Mouse (Mus musculus) mesoderm, embryonic 11.5 days (tissue): ENCODE measurements around the gene Prr29.
"Not testable (repeated sequence)": the region's sequence is repeated elsewhere in the genome, so short reads cannot be mapped to it uniquely, and the experiment has no call there.

Experiments used
- DNase-seq: peaks from one replicate; pipeline ENCODE4 v3.0.0-alpha.2; 2012; ENCODE audit warnings: low read depth, low spot score

Gene Prr29

DNA sequence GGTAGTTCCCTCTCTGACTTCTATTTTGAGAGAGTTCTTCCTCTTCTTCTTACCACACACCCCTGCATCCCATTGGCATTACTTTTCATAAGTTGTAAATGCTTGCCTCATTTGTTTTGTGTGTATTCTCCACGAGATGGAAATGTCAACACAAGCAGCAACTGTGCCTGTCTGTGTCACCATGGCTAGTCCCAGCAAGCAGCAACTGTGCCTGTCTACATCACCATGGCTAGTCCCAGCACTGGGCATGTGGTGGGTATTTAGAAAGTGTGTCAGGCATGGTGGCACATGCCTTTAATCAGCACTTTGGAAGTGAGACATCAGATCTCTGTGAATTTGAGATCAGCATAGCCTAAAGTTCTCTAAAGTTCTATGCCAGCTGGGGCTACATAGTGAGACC is 11.1 kb upstream of the Prr29 start:
- no peak for DNase-seq

DNA sequence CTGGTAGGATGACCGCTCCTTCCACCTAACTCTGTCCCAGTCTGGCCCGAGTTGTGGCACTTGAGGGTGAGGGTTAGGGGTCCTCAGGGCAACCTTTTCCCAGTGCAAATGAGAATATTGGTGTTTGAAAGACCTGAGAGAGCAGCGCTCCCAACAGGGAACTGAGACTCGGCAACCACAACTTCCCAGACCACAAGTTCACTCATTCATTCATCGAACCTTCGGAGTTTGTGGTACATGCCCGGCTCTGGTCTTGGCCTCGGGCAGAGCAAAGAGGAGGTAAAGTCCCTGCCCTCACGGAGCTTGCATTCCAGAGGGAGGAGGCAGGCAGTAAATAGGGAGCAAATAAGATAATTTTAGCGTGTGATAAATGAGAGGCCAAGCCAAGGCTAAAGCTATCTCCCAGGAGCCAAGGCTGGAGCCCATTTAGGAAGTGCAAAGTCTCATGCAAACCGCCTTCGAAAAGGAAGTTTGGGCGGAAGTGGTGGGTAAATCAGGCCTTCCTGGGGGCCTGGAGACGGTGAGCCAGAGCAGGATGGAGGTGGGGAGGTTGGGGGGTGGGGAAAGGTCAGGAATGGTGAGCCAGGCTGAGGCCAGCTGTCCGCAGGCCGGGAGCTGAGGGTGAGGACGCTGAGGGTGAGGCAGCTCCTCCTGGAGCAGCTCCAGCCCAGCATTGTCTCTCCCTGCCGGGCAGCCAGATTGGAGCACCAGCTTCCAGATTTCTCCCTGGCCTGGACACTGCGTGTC is 9.7 kb upstream of the Prr29 start:
- no peak for DNase-seq

DNA sequence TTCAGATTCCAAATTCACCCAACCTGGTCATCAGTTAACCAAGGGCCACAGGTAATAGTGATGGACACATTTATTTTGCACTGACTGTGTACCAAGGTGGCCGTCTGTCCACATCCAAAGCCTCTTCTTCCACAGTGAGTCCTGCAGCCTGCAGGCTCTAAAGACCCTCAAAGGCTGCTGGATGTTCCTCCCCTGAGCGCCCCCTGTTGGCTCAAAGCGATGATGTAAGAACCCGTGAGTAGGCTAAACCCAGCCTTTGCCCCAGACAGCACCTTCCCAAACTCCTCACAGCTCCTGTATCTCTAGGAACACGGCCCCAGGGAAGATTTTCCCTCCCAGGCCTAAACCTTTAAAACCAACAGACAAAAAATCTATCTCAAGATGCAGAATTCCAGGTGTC is 5.9 kb upstream of the Prr29 start:
- DNase-seq, result peak; percentile 48

DNA sequence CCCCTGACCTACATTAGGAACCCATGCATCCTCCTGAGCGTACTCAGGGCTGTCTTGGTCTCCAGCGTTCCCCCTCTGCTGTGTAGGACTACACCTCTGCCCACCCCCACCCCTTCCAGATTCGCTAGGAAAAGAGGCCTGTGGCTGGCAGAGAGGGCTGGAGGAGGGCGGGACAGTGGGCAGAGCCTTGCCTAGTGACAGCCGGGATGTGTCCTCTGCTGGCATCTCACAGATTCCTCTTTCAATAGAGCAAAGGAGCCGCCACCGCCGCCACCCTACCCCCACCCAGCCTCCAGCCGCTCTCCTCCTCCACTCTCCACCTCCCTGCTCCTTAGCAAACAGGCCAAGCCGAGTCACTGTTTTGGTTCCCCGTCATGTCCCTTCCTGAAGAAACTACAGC is 560 bp upstream of the Prr29 start:
- no peak for DNase-seq

DNA sequence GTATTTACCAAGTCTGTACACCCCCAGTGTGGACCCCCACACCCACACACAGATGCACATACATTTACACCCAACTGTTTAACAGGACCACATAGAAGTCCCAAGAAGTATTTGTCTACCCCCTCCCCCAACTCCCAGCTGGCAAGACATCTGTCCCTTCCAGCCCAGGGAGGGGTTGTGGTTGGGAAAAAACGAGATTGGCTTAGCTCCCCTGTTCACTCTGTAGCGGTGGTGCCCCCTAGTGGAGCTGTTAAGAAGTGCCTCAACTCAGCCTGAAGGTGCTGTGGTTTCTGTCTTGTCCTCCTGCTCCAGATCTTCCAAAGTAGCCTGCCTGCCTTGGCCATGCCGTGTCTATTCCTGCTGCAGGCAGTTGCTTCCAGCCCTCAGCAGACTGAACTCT is 1.0 kb downstream of the Prr29 start:
- peak; percentile 82 for DNase-seq

DNA sequence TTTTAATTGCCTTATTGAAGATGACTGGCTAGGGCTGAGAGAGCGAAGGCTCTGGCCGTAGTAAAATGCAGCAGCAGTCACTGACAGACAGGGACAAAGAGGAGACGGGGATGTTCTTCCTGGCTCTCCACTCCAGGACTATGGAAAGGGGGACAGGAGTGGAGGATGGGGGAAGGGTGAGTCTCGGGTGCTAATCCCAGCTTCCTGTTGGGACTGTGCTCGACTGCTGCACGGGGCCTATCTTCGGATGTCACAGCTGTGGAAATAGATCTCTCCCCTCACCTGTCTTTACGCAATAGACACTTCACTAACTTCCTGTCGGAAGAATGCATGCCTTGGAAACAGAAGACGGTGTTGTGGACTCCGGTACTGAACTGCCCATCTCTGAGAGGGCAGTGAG is 8.7 kb downstream of the Prr29 start:
- DNase-seq, result no peak

DNA sequence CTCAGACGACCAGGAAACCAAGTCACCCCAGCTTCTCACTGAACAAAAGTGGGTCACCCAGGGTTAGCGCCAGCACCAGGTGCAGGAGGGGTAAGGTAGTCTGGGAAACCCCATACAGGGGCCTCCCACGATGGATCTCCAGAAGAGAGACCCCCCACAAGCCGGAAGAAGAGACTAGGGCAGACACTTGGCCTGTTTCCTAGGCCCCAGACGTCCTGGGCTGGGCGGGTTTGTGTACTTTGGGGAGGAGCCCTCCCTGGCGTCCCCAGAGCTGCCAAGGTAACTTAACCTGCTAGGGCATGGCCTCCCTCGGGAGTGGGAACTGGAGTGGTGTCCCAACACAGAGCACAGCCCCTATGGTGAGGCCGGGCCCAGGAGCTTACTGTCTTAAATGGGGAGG is 9.3 kb downstream of the Prr29 start:
- DNase-seq, result no peak

DNA sequence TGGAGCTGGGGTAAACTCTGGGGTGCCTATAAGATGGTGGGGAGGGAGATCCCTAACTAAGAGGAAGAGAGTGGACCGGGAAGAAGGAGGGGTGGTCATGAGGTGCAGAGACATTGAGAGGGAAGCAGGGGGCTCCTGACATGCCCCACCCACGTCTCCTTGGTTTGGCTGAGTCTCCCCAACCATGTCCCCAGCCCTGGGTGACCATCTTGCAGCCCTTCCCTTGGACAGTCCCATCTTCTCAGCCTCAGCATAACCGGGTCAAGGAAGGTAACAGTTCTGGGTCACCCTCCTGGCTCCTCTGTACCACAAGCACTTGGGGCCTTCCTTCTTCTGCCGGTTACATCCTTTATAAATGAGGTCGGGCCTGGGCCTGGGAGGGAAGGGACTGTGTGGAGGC is 9.7 kb downstream of the Prr29 start:
- no peak for DNase-seq

DNA sequence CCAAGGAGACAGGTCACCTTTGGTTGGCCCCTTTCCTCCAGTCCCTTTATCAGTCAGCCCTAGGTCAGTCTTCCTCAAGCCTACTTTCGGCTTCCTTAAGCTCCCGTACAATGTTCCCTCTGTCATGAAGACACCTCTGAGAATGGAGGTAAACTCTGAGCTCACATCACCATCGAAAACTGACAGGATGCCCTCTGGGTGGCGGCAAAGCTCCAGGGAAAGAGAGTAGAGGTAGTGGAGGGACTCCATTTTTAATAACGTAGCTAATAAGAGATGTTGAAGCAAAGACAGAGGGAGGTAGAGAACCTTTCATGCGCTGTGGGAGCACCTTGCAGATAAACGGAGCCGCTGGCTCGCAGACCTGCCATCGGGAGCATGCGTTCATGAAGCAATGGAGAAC is 15.7 kb downstream of the Prr29 start:
- no peak for DNase-seq

DNA sequence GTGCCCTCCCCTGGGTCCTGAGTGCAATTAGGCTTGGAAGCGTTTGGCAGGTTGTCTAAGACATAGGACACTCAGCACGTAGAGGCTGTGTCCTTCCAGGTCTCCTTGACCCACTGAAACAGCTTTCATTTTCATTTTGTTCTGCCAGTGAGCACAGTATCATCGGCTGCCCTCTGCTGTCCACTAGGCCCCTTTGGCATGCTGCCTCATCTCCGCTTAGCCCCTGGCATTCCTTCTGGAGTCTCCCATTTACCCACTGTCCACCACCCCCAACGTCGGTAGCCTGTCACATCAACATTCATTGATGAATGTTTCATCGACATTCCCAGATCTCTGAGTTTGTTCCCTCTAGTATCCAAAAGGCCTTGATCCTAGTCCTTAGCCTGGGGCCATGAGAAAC is 16.6 kb downstream of the Prr29 start:
- DNase-seq, result no peak

DNA sequence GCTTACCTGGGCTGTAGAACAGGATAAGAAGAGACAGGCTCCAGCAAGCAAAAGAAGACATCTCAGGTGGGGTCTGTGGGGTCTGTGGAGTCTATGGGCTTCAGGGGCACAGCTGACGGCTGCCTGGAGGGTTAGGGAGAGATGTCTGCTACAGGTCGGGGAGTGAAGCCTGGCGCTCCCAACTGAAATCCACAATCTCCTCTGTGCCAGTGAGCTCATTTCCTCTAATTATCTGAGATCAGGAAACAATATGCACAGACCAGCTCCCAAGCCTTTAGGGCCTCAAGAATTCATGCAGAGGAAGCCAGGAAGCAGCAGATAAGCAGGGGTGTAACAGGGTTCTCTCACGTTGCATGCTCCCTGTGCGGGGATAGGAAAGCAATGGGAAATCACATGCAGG is 17.2 kb downstream of the Prr29 start:
- DNase-seq, result no peak

DNA sequence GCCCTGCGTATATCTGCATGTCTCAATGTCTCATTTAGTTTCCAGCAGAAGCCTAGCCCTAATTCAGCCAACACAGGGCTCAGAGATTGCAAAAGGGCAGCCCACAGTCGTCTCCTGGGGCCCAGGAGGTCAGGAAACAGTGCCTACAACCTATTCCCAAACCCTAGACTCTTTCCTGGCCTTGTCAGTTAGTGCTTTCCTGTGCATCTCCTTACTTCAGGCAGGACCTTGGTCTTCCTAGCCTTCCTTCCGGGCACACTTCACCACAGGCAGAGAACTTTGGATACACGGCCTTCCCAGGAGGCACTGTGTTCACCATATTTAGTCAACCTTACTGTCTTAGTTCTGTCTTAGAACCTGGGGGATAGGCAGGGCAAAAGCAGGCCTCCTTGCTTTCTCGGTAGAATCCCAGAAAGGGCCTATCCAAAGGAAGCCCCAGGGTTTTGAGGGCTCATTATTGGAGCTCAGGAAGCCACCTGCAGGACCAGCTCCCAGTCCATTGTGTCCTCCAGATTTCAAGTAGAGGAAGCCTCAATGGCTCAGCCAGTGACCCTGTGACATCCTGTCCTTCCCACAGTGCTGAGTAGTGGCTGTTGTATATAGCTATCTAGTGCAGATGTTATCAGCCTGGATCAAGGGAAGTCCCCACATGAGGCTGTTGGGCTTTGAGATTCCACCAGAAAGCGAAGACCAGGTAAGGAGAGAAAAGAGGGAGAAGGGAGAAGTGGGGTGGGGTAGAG is 17.9 kb downstream of the Prr29 start:
- DNase-seq, result no peak

DNA sequence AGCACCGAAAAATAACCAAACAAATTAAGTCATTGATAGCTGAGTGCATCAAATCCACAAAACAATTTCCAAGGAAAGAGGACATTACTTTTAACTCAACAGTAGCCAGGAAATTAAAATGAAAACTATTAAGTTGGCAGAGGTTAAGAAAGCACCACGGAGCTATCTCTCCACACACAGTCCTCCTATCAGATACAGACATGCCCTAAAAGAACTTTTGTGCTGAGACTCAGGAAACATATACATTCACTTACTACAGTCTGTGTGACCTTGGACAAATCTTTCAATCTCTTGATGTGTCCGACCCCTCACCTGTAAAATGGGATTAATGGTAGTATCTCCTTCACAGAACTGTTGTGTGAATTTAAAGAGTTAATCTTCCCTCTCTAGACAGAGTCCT is 21.1 kb downstream of the Prr29 start:
- no peak for DNase-seq

DNA sequence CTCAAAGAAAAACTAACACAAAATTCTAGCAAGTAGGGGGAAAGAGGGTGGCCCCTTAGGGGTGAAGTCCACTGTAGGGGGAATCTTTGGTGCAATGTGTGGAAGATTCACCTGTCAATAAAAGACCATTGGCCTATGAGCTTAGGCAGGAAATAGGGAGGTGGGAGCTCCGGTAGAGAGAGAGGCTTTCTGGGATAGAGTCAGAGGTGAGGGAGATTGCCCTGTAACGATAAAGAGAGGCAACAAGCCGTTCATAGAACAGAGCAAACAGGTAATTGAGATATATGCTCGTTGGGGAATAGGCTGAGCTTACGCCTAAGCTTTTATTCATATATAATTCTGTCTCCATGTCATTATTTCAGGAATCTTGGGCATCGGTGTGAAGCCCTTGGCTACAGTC is 21.7 kb downstream of the Prr29 start:
- DNase-seq, result no peak

DNA sequence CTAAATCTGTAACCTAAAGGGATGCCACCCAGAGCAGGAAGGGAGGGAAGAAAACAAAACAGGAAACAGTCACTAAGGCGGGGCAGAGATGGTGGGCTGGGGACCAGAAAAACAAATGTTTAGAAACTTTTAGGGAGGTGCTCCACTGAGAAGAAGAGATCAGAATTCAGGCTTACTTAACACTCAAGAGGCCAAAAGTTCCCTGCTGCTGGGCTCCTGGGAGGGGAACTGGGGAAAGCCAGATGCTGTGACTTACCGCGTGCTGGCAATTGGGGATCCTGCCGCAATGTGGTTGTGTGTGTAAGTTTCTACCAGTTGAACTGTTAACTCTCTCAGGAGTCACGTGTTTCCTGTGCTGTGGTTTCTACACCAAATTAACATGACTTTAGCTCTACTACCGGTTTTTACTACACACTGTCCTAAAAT is 22.5 kb downstream of the Prr29 start, which contains the start of gene Icam2:
Icam2 (minus strand) TSS at position 285 of the 426 bp plus-strand sequence.
- DNase-seq, result no peak

DNA sequence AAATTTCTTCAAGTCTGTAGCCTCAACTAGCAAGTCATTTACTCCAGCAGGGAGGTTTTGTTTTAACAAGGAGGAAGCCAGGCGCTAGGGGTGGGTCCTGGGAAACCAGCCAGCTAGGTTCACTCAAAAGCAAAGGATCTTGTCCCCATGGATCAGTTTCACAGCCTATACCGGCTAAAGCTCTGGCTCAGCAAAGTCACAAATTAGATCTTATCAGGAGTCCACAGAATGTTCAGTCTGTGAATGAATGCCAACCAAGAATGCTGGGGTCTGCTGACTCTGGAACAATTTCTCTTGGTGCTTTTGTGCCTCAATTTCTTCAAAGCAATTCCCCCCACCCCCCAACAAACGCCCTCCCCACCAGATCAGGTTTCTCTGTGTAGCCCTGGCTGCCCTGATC is 24.3 kb downstream of the Prr29 start:
- no peak for DNase-seq

DNA sequence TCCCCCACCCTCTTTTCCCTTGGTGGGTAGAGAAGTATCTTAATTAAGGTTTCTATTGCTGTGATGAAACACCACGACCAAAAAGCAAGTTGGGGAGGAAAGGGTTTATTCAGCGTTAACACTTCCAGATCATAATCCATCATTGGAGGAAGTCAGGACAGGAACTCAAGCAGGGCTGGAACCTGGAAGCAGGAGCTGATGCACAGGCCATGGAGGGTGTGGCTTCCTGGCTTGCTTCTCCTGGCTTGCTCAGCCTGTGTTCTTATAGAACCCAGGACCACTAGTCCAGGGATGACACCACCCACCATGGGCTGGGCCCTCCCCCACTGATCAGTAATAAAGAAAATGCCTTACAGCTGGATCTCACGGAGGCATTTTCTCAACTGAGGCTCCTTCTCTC is 25.5 kb downstream of the Prr29 start:
- DNase-seq, result no peak

DNA sequence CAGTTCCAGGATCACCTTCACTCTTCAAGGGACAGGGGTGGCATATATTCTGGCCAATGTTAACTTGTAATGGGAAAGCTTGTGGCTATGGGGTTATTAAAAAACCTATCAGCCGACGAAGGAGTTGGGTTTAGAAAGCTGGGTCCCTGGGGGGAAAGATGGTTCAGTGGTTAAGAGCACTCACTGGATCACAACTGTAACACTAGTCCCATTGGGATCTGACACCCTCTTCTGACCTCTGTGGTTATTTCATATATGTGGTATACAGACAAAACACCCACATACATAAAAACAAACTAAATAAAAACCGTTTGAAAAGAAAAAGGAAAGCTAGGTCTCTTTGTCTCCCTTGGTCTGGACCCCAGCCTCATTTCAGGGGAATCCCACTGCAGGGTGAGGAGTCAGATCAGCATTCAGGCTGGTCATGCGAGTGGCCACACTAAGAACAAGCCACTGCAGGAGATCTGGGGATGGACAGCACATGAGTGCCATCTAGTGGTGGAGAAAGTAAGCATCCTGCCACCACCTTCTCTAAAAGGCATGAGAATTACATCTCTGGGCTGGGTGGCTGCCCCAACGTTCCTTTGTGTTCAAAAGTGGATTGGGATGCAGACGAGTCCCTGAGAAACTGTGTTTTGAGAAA is 26.4 kb downstream of the Prr29 start:
- peak; percentile 88 for DNase-seq

DNA sequence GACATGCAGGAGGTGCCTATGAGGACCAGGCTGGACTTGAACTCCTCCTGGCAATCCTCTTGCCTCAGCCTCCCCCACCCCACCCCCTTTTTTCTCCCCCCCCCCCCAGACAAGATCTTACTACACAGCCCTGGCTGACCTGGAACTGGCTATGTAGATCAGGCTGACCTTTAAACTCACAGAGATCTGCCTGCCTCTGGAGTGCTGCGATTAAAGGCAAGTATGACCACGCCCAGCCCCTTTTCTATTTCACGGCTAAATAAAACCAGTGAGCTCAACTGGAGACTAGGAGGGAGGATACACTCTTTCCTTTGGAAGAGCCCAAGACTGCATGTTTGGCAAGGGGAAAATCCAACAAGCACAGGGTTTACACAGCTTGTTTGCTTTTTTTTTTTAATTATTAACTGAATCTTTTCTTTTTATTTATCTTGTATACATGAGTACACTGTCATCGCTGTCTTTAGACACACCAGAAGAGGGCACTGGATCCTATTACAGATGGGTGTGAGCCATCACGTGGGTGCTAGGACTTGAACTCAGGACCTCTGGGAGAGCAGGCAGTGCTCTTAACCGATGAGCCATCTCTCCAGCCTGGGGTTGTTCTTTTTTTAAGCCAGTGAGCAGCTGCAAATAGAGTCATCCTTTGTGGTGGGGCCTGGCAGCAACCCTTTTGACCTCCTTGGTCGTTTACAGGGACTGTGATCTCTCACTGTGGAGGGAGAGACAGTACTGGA is 27.5 kb downstream of the Prr29 start:
- DNase-seq, result no peak

DNA sequence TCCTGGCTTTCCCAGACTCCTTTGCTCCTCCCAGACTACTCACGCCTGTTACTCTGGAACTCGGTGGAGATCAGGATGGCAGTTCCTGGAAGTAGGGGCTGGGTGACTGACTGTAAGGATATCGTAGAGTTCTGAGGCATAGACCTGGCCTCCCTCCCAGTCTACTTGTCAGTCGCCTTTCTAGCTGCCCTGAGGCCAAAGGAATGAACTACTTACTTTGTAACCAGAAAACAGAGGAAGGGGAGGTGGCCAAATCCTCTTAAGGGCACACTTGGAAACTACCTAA is 28.0 kb downstream of the Prr29 start:
- no peak for DNase-seq

DNA sequence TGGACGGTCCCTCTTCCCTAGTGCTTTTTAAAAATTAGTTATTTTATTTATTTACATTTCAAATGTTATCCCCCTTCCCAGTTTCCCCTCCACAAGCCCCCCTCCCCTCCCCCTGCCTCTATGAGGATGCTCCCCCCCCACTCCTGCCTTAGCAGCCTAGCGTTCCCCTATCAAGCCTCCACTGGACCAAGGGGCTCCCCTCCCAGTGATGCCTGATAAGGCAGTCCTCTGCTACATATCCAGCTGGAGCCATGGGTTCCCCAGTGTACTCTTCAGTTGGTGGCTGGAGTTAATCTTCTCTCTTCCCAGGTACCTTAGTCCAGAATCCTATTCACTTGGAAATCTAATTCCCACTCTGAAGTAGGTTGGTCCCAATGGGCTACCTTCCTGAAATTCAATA is 28.8 kb downstream of the Prr29 start:
- DNase-seq, result not testable (repeated sequence)

DNA sequence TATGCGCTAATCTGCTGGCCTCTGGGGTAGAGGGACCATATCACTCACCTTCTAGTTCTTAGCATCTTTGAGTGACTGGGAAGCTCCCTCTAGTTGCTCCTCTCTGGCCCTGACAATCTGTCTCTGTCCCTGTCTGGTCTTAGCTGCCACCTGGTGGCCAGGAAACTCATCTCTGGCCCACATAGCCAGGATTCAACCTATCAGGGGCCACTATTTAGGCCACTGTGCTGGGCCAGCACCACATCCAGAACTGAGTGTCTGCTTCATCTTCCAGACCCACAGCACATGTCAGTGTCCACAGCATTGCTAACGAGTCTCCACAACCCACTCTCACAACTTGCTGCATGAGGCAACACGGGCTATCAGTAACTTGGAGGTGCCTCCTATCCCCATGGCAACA is 32.4 kb downstream of the Prr29 start:
- DNase-seq, result no peak
